Mouse (Mus musculus) limb, embryonic 13.5 days (tissue): ENCODE measurements around the gene 4933402N03Rik. TPM values are rescaled to one million over a fixed set of nuclear protein-coding genes. Genes with fewer than 3 reads are reported as not detected.

ENCODE experiments used
- ATAC-seq: fragments of 200-750 bp; cut with Nextera tagmentation; 2 replicates; pipeline ENCODE4 v1.8.0; 2017; ENCODE audit warnings: low read depth, moderate number of reproducible peaks, moderate TSS enrichment; ENCODE audit not compliant: low FRiP score
- H3K27ac ChIP-seq: fragments of 300-500 bp; sonication (generic); 2 replicates; pipeline ENCODE4 v1.5.1; 2015; ENCODE audit warnings: inconsistent platforms, mild to moderate bottlenecking, moderate library complexity
- H3K27me3 ChIP-seq: fragments of 300-500 bp; sonication (generic); 2 replicates; pipeline ENCODE4 v1.6.1; 2015; ENCODE audit warnings: mild to moderate bottlenecking, inconsistent platforms
- H3K36me3 ChIP-seq: fragments of 300-500 bp; sonication (generic); 2 replicates; pipeline ENCODE4 v1.6.1; 2015; ENCODE audit warnings: inconsistent platforms, mild to moderate bottlenecking, moderate library complexity
- H3K4me1 ChIP-seq: fragments of 300-500 bp; sonication (generic); 2 replicates; pipeline ENCODE4 v1.6.1; 2015; ENCODE audit warnings: inconsistent platforms
- H3K4me2 ChIP-seq: fragments of 300-500 bp; sonication (generic); replicated peaks from 2 replicates; pipeline ENCODE4 v1.6.1; 2015; ENCODE audit warnings: inconsistent platforms, mild to moderate bottlenecking, moderate library complexity
- H3K4me3 ChIP-seq: fragments of 300-500 bp; sonication (generic); 2 replicates; pipeline ENCODE4 v1.5.1; 2015; ENCODE audit warnings: moderate library complexity, mild to moderate bottlenecking, inconsistent platforms
- H3K9ac ChIP-seq: fragments of 300-500 bp; sonication (generic); 2 replicates; pipeline ENCODE4 v1.6.1; 2015; ENCODE audit warnings: mild to moderate bottlenecking, inconsistent platforms
- H3K9me3 ChIP-seq: fragments of 300-500 bp; sonication (generic); 2 replicates; pipeline ENCODE4 v1.6.1; 2016; ENCODE audit warnings: inconsistent platforms
- WGBS: fragments of 180-500 bp; shearing (Covaris S2); methylation state at CpG from one replicate; pipeline ENCODE4 v1.1.7; 2015; 5-methylcytosine and 5-hydroxymethylcytosine counted together
- polyA plus RNA-seq: library from polyadenylated mRNA; unstranded; fragments of >200 nt; fragmentation: Nextera tagmentation; extraction: Ambion mirVana; gene quantifications from 2 replicates; pipeline ENCODE4 v1.2.1, GENCODE M21; 2015

4933402N03Rik gene
- not detected in 2 replicates for polyA plus RNA-seq

GRCm38 (mm10) chr7:131146214-131146613, at the start of gene 4933402N03Rik:
4933402N03Rik (minus strand) TSS chr7:131146314.
- H3K4me2 ChIP-seq: no peak within 1 kb of the TSS
- no peaks in the 10 kb centered on the region for H3K4me1 ChIP-seq
- H3K4me3 ChIP-seq: no peak within 1 kb of the TSS
- ATAC-seq: no peak
- H3K36me3 ChIP-seq: no peaks in the 10 kb centered on the region
- 61% methylated on average over 2 of the region's 2 CpGs for WGBS
- no peaks in the 10 kb centered on the region for H3K9me3 ChIP-seq
- H3K9ac ChIP-seq: no peak within 1 kb of the TSS
- H3K27me3 ChIP-seq: no peaks in the 10 kb centered on the region
- no peak within 1 kb of the TSS for H3K27ac ChIP-seq

DNA sequence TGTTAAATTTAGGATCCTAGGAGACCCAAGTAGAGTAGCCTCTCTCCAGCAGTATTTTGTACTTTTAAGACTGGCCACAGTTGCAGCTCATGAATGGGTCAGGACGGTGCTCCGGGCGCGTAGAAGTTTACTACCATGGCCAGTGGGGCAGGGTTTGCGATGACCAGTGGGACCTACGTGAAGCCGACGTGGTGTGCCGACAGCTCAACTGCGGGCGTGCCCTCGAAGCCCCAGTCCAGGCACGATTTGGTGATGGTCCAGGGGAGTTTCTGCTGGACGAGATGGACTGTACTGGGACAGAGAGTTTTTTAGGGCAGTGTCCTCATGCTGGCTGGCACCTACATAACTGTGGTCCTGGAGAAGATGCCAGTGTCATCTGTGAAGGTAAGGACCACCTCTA, 41.9 kb upstream of the 4933402N03Rik start:
- H3K4me3 ChIP-seq: no peak overlapping the region
- H3K4me2 ChIP-seq: no peak overlapping the region
- H3K36me3 ChIP-seq: no peaks in the 10 kb centered on the region
- no peaks in the 10 kb centered on the region for H3K9me3 ChIP-seq
- H3K9ac ChIP-seq: no peak overlapping the region
- no peak for ATAC-seq
- H3K4me1 ChIP-seq: no peaks in the 10 kb centered on the region
- H3K27me3 ChIP-seq: no peaks in the 10 kb centered on the region
- H3K27ac ChIP-seq: no peak overlapping the region
- 94% methylated on average over 14 of the region's 14 CpGs for WGBS

DNA sequence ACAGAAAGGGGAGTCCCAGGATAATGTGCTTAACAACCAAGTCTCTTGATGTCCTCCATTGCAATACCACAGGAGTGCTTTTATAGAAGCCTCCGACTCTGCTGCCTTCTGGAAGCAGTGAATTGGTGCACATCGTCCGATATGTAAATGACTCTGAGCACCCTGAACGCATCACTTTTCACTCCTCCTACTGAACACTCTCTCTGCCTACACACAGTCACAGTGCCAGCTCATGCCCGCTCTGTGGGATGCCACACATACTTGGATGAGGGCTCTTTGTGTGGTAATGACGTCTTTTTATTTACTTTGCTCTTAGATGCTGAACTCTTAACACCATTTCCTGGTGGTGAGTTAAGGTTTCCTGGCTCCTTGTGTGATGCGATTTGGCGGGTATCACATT, 40.9 kb upstream of the 4933402N03Rik start:
- Histone ChIP-seq H3K9me3 (no peaks in the 10 kb centered on the region), H3K4me2 (no peak overlapping the region), H3K9ac (no peak overlapping the region), H3K27ac (no peak overlapping the region), H3K4me1 (no peaks in the 10 kb centered on the region), H3K36me3 (no peaks in the 10 kb centered on the region), H3K4me3 (no peak overlapping the region), H3K27me3 (no peaks in the 10 kb centered on the region)
- ATAC-seq: no peak
- 74% methylated on average over 8 of the region's 8 CpGs for WGBS

- H3K36me3 ChIP-seq: no peaks in the 10 kb centered on the region
- H3K4me3 ChIP-seq: no peak overlapping the region
- WGBS: 63% methylated on average over 8 of the region's 8 CpGs
- H3K9me3 ChIP-seq: no peaks in the 10 kb centered on the region
- no peaks in the 10 kb centered on the region for H3K4me1 ChIP-seq
- no peaks in the 10 kb centered on the region for H3K27me3 ChIP-seq
- no peak overlapping the region for H3K4me2 ChIP-seq
- ATAC-seq: no peak
- H3K9ac ChIP-seq: no peak overlapping the region
- no peak overlapping the region for H3K27ac ChIP-seq
Measured at GRCm38 (mm10) chr7:131184339-131184738, 38.2 kb upstream of the 4933402N03Rik start.

- no peak for ATAC-seq
- no peak overlapping the region for H3K4me2 ChIP-seq
- no peak overlapping the region for H3K4me3 ChIP-seq
- WGBS: 41% methylated on average over 4 of the region's 4 CpGs
- no peaks in the 10 kb centered on the region for H3K36me3 ChIP-seq
- H3K27ac ChIP-seq: no peak overlapping the region
- H3K27me3 ChIP-seq: no peaks in the 10 kb centered on the region
- no peaks in the 10 kb centered on the region for H3K4me1 ChIP-seq
- no peaks in the 10 kb centered on the region for H3K9me3 ChIP-seq
- H3K9ac ChIP-seq: no peak overlapping the region
Measured at GRCm38 (mm10) chr7:131182685-131183084, 36.6 kb upstream of the 4933402N03Rik start.

DNA sequence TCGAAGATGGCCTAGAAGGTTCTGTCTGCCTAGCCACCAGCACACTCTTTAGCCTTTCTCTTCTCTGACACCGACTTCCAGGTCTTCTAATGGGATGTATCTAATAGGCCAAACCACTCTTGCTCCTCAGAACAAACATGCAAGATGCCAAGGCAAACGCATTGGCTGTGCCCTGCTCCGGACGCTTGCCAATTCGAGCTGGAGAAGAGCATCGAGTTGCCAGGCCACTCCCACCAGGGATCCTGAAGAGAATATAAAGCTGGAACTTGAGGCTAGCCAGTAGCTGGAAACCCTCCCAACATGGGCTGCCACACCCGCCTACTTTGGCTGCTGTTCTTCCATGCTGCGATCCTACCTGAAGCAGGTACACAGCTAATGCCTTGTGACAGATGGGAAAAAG, 28.0 kb upstream of the 4933402N03Rik start, which contains the start of gene 5430419D17Rik:
Gene 5430419D17Rik (plus strand): TSS at position 282 of the 400 bp plus-strand sequence.
- WGBS: 86% methylated on average over 9 of the region's 9 CpGs
- Histone ChIP-seq H3K9me3 (no peaks in the 10 kb centered on the region), H3K27ac (no peak within 1 kb of the TSS), H3K4me3 (no peak within 1 kb of the TSS), H3K9ac (no peak within 1 kb of the TSS), H3K4me1 (no peaks in the 10 kb centered on the region), H3K4me2 (no peak within 1 kb of the TSS), H3K27me3 (no peaks in the 10 kb centered on the region), H3K36me3 (no peaks in the 10 kb centered on the region)
- ATAC-seq: no peak

DNA sequence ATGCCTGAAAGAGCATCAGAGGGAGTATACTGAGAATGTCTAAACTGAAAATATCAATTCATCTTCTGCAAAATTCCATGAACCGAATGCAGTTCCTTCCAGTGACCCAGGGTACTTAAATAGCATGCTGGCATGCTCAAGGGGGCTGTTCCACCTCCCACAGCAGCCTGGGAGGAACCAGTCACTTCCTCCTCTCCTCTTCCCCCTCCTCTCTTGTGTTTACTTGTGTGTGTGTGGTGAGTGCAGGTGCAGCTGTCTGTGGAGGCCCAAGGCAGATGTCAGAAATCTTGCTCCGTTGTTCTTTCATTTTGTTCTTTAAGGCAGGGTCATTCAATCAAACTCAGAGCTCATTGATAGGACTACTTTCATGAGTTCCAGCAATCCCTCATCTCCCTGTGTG, 23.0 kb upstream of the 4933402N03Rik start:
- WGBS: 54% methylated on average over 2 of the region's 2 CpGs
- Histone ChIP-seq H3K27me3 (no peaks in the 10 kb centered on the region), H3K4me3 (no peak overlapping the region), H3K9me3 (no peaks in the 10 kb centered on the region), H3K27ac (no peak overlapping the region), H3K9ac (no peak overlapping the region), H3K4me1 (no peaks in the 10 kb centered on the region), H3K36me3 (no peaks in the 10 kb centered on the region), H3K4me2 (no peak overlapping the region)
- ATAC-seq: no peak

DNA sequence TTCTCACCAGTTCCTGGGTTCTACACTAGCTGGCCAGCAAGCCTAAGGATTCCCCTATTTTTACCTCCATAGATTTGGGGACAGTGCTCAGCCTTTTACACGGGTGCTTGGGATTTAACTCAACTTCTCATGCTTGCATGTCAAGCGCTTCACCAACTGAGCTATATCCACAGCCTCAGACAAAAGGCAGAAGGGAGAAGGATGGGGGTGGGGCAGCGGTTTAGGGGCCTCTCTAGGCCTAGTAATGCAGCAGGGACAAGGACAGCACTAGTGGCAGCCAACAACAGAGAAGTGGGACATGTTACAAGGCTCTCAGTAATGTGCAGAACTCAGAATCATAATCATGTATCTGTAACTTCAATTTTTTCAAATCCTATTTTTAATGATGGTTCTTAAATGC, 21.7 kb upstream of the 4933402N03Rik start:
- H3K27ac ChIP-seq: no peak overlapping the region
- no peaks in the 10 kb centered on the region for H3K9me3 ChIP-seq
- H3K27me3 ChIP-seq: no peaks in the 10 kb centered on the region
- no peak for ATAC-seq
- H3K9ac ChIP-seq: no peak overlapping the region
- no peaks in the 10 kb centered on the region for H3K4me1 ChIP-seq
- 75% methylated on average over 3 of the region's 3 CpGs for WGBS
- no peak overlapping the region for H3K4me3 ChIP-seq
- no peak overlapping the region for H3K4me2 ChIP-seq
- H3K36me3 ChIP-seq: no peaks in the 10 kb centered on the region

GRCm38 (mm10) chr7:131162251-131162650, 16.1 kb upstream of the 4933402N03Rik start:
- H3K4me1 ChIP-seq: no peaks in the 10 kb centered on the region
- H3K27ac ChIP-seq: no peak overlapping the region
- no peak overlapping the region for H3K9ac ChIP-seq
- no peak for ATAC-seq
- H3K4me2 ChIP-seq: no peak overlapping the region
- 65% methylated on average over 7 of the region's 7 CpGs for WGBS
- H3K27me3 ChIP-seq: no peaks in the 10 kb centered on the region
- no peaks in the 10 kb centered on the region for H3K9me3 ChIP-seq
- no peaks in the 10 kb centered on the region for H3K36me3 ChIP-seq
- H3K4me3 ChIP-seq: no peak overlapping the region

- Histone ChIP-seq H3K36me3 (no peaks in the 10 kb centered on the region), H3K4me2 (no peak overlapping the region), H3K27ac (no peak overlapping the region), H3K4me3 (no peak overlapping the region), H3K9me3 (no peaks in the 10 kb centered on the region), H3K27me3 (no peaks in the 10 kb centered on the region), H3K4me1 (no peaks in the 10 kb centered on the region), H3K9ac (no peak overlapping the region)
- ATAC-seq: no peak
- 82% methylated on average over 5 of the region's 5 CpGs for WGBS
Measured at GRCm38 (mm10) chr7:131153044-131153443, 6.9 kb upstream of the 4933402N03Rik start.

- Histone ChIP-seq H3K4me3 (no peak overlapping the region), H3K9ac (no peak overlapping the region), H3K27me3 (no peaks in the 10 kb centered on the region), H3K27ac (no peak overlapping the region), H3K4me2 (no peak overlapping the region), H3K4me1 (no peaks in the 10 kb centered on the region), H3K36me3 (no peaks in the 10 kb centered on the region), H3K9me3 (no peaks in the 10 kb centered on the region)
- WGBS: 88% methylated on average over 3 of the region's 3 CpGs
- ATAC-seq: no peak
Measured at GRCm38 (mm10) chr7:131150179-131150578, 4.1 kb upstream of the 4933402N03Rik start.

DNA sequence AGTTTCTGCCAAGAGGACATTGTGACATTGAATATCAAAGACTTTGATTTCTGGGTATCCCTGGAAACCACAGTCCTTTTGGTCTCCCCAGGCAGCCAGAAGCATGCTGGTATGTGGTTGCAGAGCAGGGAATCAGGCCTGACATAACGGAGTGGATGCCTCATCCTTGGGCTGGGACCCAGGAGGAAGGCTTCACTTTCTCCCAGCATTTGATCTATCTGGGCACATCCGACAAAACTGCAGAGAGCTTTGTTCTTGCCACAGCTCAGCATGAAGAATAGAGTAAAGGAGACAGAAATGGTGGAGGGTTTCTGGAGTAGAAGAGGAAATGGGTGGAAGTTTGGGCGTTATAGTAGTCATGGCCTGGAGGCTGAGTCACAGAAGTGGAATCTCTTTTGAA, 12.9 kb downstream of the 4933402N03Rik start:
- Histone ChIP-seq H3K9me3 (no peaks in the 10 kb centered on the region), H3K4me2 (no peak overlapping the region), H3K4me3 (no peak overlapping the region), H3K36me3 (no peaks in the 10 kb centered on the region), H3K4me1 (no peaks in the 10 kb centered on the region), H3K9ac (no peak overlapping the region), H3K27me3 (no peaks in the 10 kb centered on the region), H3K27ac (no peak overlapping the region)
- no peak for ATAC-seq
- 79% methylated on average over 3 of the region's 3 CpGs for WGBS

GRCm38 (mm10) chr7:131130021-131130420, 16.1 kb downstream of the 4933402N03Rik start:
- ATAC-seq: no peak
- Histone ChIP-seq H3K4me3 (no peak overlapping the region), H3K4me1 (no peaks in the 10 kb centered on the region), H3K9me3 (no peaks in the 10 kb centered on the region), H3K9ac (no peak overlapping the region), H3K36me3 (no peaks in the 10 kb centered on the region), H3K4me2 (no peak overlapping the region), H3K27ac (no peak overlapping the region), H3K27me3 (no peaks in the 10 kb centered on the region)
- 51% methylated on average over 12 of the region's 12 CpGs for WGBS
